Mouse (Mus musculus) kidney, postnatal 14 days (tissue): ENCODE data around the gene Actn1.
A peak's percentile ranks its signal among the peaks of the same experiment; 100 is the strongest.

Source experiments
- DNase-seq: peaks from one replicate; pipeline ENCODE4 v3.0.0; 2022; ENCODE audit warnings: mixed read lengths

The Actn1 gene

GRCm38 (mm10) chr12:80178035-80178434 is 82.1 kb downstream of the Actn1 start:
- DNase-seq: no peak

GRCm38 (mm10) chr12:80168736-80169135 is 91.4 kb downstream of the Actn1 start:
- DNase-seq: no peak

GRCm38 (mm10) chr12:80168178-80168686 is 91.9 kb downstream of the Actn1 start:
- peak; percentile 92 for DNase-seq

GRCm38 (mm10) chr12:80167321-80167720 is 92.8 kb downstream of the Actn1 start:
- no peak for DNase-seq

- no peak for DNase-seq
Measured at GRCm38 (mm10) chr12:80166651-80167050, 93.5 kb downstream of the Actn1 start.

GRCm38 (mm10) chr12:80164526-80164925 is 95.6 kb downstream of the Actn1 start:
- DNase-seq: no peak

GRCm38 (mm10) chr12:80162448-80162847 is 97.7 kb downstream of the Actn1 start:
- no peak for DNase-seq

GRCm38 (mm10) chr12:80157675-80158074 is 102.5 kb downstream of the Actn1 start:
- DNase-seq: no peak

- DNase-seq: peak; percentile 59
Measured at GRCm38 (mm10) chr12:80153687-80154326, 106.4 kb downstream of the Actn1 start.

- DNase-seq: no peak
Measured at GRCm38 (mm10) chr12:80153078-80153477, 107.1 kb downstream of the Actn1 start.

GRCm38 (mm10) chr12:80151821-80152220 is 108.3 kb downstream of the Actn1 start:
- DNase-seq: no peak

- peak; percentile 51 for DNase-seq
Measured at GRCm38 (mm10) chr12:80150624-80151023, 109.5 kb downstream of the Actn1 start.

GRCm38 (mm10) chr12:80147563-80148214 is 112.5 kb downstream of the Actn1 start:
- no peak for DNase-seq

- peak; percentile 83 for DNase-seq
Measured at GRCm38 (mm10) chr12:80146227-80147223, 113.6 kb downstream of the Actn1 start.

GRCm38 (mm10) chr12:80145365-80145764 is 114.8 kb downstream of the Actn1 start:
- no peak for DNase-seq

- DNase-seq: no peak
Measured at GRCm38 (mm10) chr12:80144846-80145245, 115.3 kb downstream of the Actn1 start.

- DNase-seq: peak; percentile 67
Measured at GRCm38 (mm10) chr12:80141470-80141869, 118.7 kb downstream of the Actn1 start.

- no peak for DNase-seq
Measured at GRCm38 (mm10) chr12:80141011-80141410, 119.2 kb downstream of the Actn1 start.

GRCm38 (mm10) chr12:80137744-80138143 is 122.4 kb downstream of the Actn1 start:
- no peak for DNase-seq

- DNase-seq: no peak
Measured at GRCm38 (mm10) chr12:80137246-80137645, 122.9 kb downstream of the Actn1 start.

- no peak for DNase-seq
Measured at GRCm38 (mm10) chr12:80136264-80136930, 123.8 kb downstream of the Actn1 start.

GRCm38 (mm10) chr12:80135173-80135572 is 125.0 kb downstream of the Actn1 start:
- no peak for DNase-seq
